ENCODE assay signal across 14 mouse cellular contexts in the genomic region with DNA sequence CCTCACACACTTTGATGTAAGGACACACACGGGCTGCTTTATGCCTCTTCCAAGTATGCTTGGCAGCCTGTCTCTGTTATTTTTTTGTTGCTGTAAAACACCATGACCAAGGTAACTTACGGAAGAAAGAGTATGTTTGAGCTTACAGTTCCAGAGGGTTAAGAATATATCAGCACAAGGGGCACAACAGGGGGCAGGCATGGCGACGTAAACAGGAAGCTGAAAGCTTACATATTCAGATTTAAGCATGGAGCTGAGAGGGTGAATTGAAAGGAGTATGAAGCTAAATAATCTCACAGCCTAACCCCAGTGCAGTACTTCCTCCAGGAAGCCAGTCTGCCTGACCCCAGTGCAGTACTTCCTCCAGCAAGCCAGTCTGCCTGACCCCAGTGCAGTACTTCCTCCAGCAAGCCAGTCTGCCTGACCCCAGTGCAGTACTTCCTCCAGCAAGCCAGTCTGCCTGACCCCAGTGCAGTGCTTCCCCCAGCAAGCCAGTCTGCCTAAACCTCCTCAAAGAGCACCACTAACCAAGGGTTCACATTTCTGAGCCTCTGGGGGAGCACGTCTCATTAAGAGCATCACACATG. TPM values are rescaled to one million over a fixed set of nuclear protein-coding genes. Genes with fewer than 3 reads are reported as not detected.
DNase-seq lines count a peak whose midpoint lies in the region; ATAC-seq and TF ChIP-seq lines count a peak whose summit lies in the region.
"Had no signal": no experiment of that assay in that cellular context is flagged by ENCODE, and none has a peak within 500 bp of the region (broad histone marks: within the 10 kb centered on the region; RNA-seq: fewer than 3 reads in every experiment).

No protein-coding gene starts in this region.

- H3K4me3 ChIP-seq in lung, postnatal 0 days (ENCODE audit: low read depth, low read length): no peak overlapping the region
- H3K4me3 ChIP-seq: neural tube, embryonic 15.5 days had no signal

- no peaks in the 10 kb centered on the region for H3K36me3 ChIP-seq in lung, postnatal 0 days (ENCODE audit: insufficient read depth, low read length)
- H3K36me3 ChIP-seq: neural tube, embryonic 15.5 days had no signal

- no peak for TF ChIP-seq CTCF in lung, postnatal 0 days (IDR thresholded peaks at IDR 0.05)

- WGBS in lung, postnatal 0 days: 39% methylated on average over 5 of the region's 5 CpGs

- no peak overlapping the region for H3K4me2 ChIP-seq in lung, postnatal 0 days (replicated peaks; ENCODE audit: low read depth, low read length)
- H3K4me2 ChIP-seq: neural tube, embryonic 15.5 days had no signal

- no peak for TF ChIP-seq EP300 in lung, postnatal 0 days (IDR thresholded peaks at IDR 0.05)

- H3K4me1 ChIP-seq in lung, postnatal 0 days (ENCODE audit: insufficient read depth, low read depth, low read length): no peaks in the 10 kb centered on the region
- H3K4me1 ChIP-seq: neural tube, embryonic 15.5 days had no signal

- peak; percentile 54 for ATAC-seq in lung, postnatal 0 days
- ATAC-seq in granulocyte monocyte progenitor cell, adult 5-6 weeks (replicated peaks; ENCODE audit: poor library complexity, severe bottlenecking): peak; percentile 99
- peak; percentile 99 for ATAC-seq in monocyte, adult 5-6 weeks (replicated peaks; ENCODE audit: insufficient number of reproducible peaks, low FRiP score, low TSS enrichment, poor library complexity, severe bottlenecking)
- ATAC-seq: inflammation-experienced regulatory T-cells, adult 6 months; Patski had no signal

- DNase-seq in heart, adult 11 months: peak; percentile 96
- no peak for DNase-seq in heart, postnatal 4 days
- DNase-seq in lung, postnatal 0 days (ENCODE audit: low spot score): no peak
- DNase-seq in lung, postnatal 36 days: no peak
- DNase-seq in cerebellum, adult 9-11 months: no peak
- DNase-seq in T-cell, adult 2 months (ENCODE audit: low spot score): no peak
- DNase-seq: adrenal gland, adult 8-10 months; heart, postnatal 14 days; thymus, postnatal 36 days had no signal

- H3K27ac ChIP-seq in lung, postnatal 0 days (ENCODE audit: low read length): no peak overlapping the region
- H3K27ac ChIP-seq: neural tube, embryonic 15.5 days had no signal

- H3K9me3 ChIP-seq in lung, postnatal 0 days (ENCODE audit: low read length): no peaks in the 10 kb centered on the region
- H3K9me3 ChIP-seq: neural tube, embryonic 15.5 days had no signal

- H3K27me3 ChIP-seq in lung, postnatal 0 days (replicated peaks; ENCODE audit: insufficient read depth, low read length): no peaks in the 10 kb centered on the region
- H3K27me3 ChIP-seq: neural tube, embryonic 15.5 days; Patski had no signal

- H3K9ac ChIP-seq in lung, postnatal 0 days (replicated peaks; ENCODE audit: low read depth): no peak overlapping the region
- H3K9ac ChIP-seq: neural tube, embryonic 15.5 days had no signal

RNA-seq across cellular contexts. Expression of gene Arrdc3, which starts 49.7 kb away (rescaled TPM):
- total RNA-seq in heart, postnatal 4 days (2021): 10 to 100 TPM; 44.2 to 46.4 TPM
- 59.5 and 62.9 TPM in 2 replicates for polyA plus RNA-seq in lung, postnatal 0 days (2015; fragmentation: Nextera tagmentation; extraction: Ambion mirVana)
- total RNA-seq in granulocyte monocyte progenitor cell, adult 5-6 weeks (2014; fragmentation: Nextera tagmentation): 11.3 and 32.6 TPM in 2 replicates
- total RNA-seq in granulocyte monocyte progenitor cell, adult 5-6 weeks (2017): 31.1 and 34.1 TPM in 2 replicates
- 183 to 220 TPM (median 202 TPM) in 3 replicates for total RNA-seq in monocyte, adult 5-6 weeks (2017)
